Mouse (Mus musculus) G1E (cell line): Measurements from ENCODE around the gene Ascc1. TPM values are rescaled to one million over a fixed set of nuclear protein-coding genes. Genes with fewer than 3 reads are reported as not detected.

Experiments used
- ATAC-seq: 2 replicates; pipeline ENCODE4 v1.8.0; 2016; ENCODE audit warnings: mild to moderate bottlenecking; ENCODE audit not compliant: insufficient number of reproducible peaks, poor library complexity, low FRiP score, severe bottlenecking; ENCODE audit errors: extremely low read depth
- DNase-seq: peaks from one replicate; pipeline ENCODE4 v3.0.0; 2012; ENCODE audit warnings: low spot score
- H3K27me3 ChIP-seq: 2 replicates; pipeline ENCODE4 v1.6.1; 2012; ENCODE audit warnings: mild to moderate bottlenecking, low read length, inconsistent platforms; ENCODE audit not compliant: insufficient read depth
- H3K36me3 ChIP-seq: replicated peaks from 2 replicates; pipeline ENCODE3; 2012; ENCODE audit warnings: mild to moderate bottlenecking, inconsistent platforms
- H3K4me1 ChIP-seq: 2 replicates; pipeline ENCODE4 v1.6.1; 2012; ENCODE audit warnings: low read depth, low read length, inconsistent platforms, mixed read lengths; ENCODE audit not compliant: insufficient read depth
- H3K4me3 ChIP-seq: 2 replicates; pipeline ENCODE4 v1.5.1; 2012; ENCODE audit warnings: low read depth, mild to moderate bottlenecking, inconsistent platforms, low read length, moderate library complexity, mixed read lengths
- H3K9me3 ChIP-seq: replicated peaks from 2 replicates; pipeline ENCODE4 v1.6.1; 2012; ENCODE audit warnings: inconsistent platforms
- CTCF ChIP-seq: IDR thresholded peaks from 2 replicates; pipeline ENCODE4 v1.5.1; 2012; ENCODE audit warnings: low read depth, low read length, inconsistent platforms, mixed read lengths
- GATA1 ChIP-seq: IDR thresholded peaks from 2 replicates; pipeline ENCODE4 v1.6.1; 2012; ENCODE audit warnings: borderline replicate concordance, low read length, inconsistent platforms, mixed read lengths
- GATA2 ChIP-seq: IDR thresholded peaks from 2 replicates; pipeline ENCODE4 v1.6.1; 2012; ENCODE audit warnings: low read depth, low read length, inconsistent platforms, borderline replicate concordance
- POLR2AphosphoS5 ChIP-seq: IDR thresholded peaks from 2 replicates; pipeline ENCODE4 v1.6.1; 2012; ENCODE audit warnings: low read depth, low read length, inconsistent platforms; ENCODE audit not compliant: insufficient replicate concordance
- TAL1 ChIP-seq: conservative IDR thresholded peaks from 2 replicates; pipeline ENCODE4 v1.6.1; 2012; ENCODE audit warnings: low read depth, low read length, inconsistent platforms, mixed read lengths
- polyA plus RNA-seq: library from polyadenylated mRNA; stranded (reverse); fragments of >175 nt; gene quantifications from 2 replicates; pipeline ENCODE4 v1.2.3, GENCODE M21; 2012
- total RNA-seq, 2 experiments: library from RNA; stranded (forward) in 1 of 2; stranded (reverse) in 1 of 2; fragments of 200-1000 nt in 1 of 2; fragments of >200 nt in 1 of 2; fragmentation: Nextera tagmentation in 1 of 2; gene quantifications; 2 replicates each; pipeline ENCODE4 v1.2.3; 2014 to 2017

Ascc1 gene
- total and polyA plus RNA-seq, 3 experiments, result 19.3 to 22.6 (median 19.7) TPM

DNA sequence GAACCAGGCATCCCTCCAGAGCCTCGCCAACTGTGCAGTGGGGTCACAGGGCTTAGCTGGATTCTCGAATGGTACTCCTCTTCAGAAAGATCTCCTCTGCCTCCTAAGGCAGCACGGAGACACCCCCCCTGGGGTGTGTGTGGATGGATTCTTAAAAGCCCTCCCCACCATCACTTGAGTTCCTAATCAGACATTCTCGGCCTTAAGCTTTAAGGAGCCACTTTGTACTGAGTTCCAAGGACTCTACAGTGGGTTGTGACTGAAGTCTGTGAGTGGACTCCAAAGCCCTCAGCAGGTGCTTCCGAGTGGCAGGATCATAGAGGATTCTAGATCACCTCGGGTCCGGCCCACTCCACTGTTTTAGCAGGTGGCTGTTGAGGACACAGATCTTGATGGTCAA lies 115.9 kb downstream of the Ascc1 start:
- DNase-seq, result no peak
- ATAC-seq, result no peak
- Histone ChIP-seq H3K36me3 (no peaks in the 10 kb centered on the region), H3K4me3 (no peak overlapping the region), H3K27me3 (no peaks in the 10 kb centered on the region), H3K4me1 (no peaks in the 10 kb centered on the region), H3K9me3 (no peaks in the 10 kb centered on the region)
- TF ChIP-seq CTCF (no peak), TAL1 (no peak), POLR2AphosphoS5 (no peak), GATA2 (no peak), GATA1 (no peak)

DNA sequence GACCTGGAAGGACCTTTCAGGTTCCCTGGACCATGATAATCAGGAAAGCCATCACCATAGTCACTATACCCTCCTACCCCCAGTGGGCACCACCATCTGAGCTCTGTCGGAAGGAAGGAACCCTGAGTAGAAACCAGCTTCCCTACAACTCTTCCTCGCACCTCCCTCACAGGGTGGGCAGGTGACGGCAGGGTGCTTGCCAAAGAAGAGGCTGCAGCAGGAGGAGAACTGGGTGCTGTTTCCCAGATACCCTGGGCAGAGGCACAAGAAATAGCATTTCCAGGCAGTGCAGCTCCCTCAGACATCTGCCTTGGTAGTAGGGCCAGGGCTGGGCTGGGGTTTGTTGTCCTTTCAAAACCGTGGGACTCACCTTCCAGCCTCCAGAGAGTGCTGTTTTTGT lies 118.0 kb downstream of the Ascc1 start:
- ATAC-seq, result no peak
- DNase-seq, result no peak
- Histone ChIP-seq H3K36me3 (no peaks in the 10 kb centered on the region), H3K4me3 (no peak overlapping the region), H3K27me3 (no peaks in the 10 kb centered on the region), H3K4me1 (no peaks in the 10 kb centered on the region), H3K9me3 (no peaks in the 10 kb centered on the region)
- TF ChIP-seq GATA1 (no peak), GATA2 (no peak), TAL1 (no peak), POLR2AphosphoS5 (no peak), CTCF (no peak)

DNA sequence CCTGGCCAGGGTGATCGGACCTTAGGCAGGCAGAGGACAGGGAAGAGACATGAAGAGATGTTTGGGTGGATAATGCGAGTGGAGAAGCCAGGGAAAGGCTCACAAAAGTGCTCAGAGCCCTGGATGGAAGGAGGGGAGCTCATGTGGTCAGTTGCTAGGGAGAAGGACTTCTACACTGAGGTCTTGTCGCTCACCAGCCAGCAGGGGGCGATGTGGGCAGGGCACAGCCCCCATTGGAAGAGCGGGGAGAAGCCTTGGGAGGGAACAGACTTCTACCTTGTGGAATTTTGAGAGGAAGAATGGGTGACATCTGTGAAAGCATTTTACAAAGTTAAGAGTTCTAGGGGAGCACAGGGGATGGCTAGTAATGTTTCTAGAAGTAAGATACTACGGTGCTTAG lies 121.5 kb downstream of the Ascc1 start:
- no peaks in the 10 kb centered on the region for H3K36me3 ChIP-seq
- no peaks in the 10 kb centered on the region for H3K9me3 ChIP-seq
- H3K27me3 ChIP-seq, result peaks cover 6% of the 10 kb centered on the region; the same call in 1 of the 2 replicates
- DNase-seq (no peak), ATAC-seq (no peak)
- TF ChIP-seq GATA1 (no peak), GATA2 (no peak), CTCF (no peak), POLR2AphosphoS5 (no peak), TAL1 (no peak)
- no peak overlapping the region for H3K4me3 ChIP-seq
- no peaks in the 10 kb centered on the region for H3K4me1 ChIP-seq

DNA sequence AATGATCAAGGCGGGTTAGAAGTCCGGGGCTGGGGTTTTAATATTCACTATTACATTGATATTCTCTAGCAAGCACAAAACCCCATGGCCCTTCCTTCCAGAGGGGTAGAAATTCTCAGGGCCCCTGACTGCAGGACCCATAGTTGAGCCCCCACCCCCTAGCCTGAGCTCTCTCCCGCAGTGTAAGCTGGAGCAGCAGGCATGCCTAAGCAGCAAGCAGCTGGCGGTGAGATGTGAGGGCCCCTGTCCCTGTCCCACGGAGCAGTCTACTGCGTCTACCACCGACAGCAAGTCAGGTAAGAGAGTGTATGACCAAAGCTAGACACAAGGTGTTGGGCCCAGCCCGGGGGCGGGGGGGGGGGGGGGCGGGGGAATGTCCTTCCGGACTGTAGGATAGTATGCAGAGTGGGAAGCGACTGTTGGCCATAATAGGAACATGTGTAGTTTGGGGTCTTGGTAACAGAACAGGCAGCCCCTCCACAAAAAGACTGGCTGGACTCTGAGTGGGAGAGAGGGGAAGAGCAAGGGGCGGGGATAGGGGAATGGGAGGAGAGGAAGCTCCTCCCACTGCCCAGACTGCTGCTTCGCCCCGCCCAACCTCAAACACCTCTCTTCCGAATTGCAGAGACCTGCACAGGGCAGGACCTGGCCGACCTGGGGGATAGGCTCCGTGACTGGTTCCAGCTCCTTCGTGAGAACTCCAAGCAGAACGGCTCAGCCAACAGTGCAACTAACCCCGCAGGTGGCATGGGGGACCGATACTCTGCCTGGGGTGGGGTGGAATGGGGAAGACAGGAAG lies 123.1 kb downstream of the Ascc1 start:
- no peaks in the 10 kb centered on the region for H3K36me3 ChIP-seq
- H3K4me1 ChIP-seq, result no peaks in the 10 kb centered on the region
- no peak for DNase-seq
- no peak overlapping the region for H3K4me3 ChIP-seq
- no peak for ATAC-seq
- H3K9me3 ChIP-seq, result no peaks in the 10 kb centered on the region
- TF ChIP-seq GATA1 (no peak), POLR2AphosphoS5 (no peak), TAL1 (no peak), CTCF (no peak), GATA2 (no peak)
- peaks cover 6% of the 10 kb centered on the region; the same call in 1 of the 2 replicates for H3K27me3 ChIP-seq

DNA sequence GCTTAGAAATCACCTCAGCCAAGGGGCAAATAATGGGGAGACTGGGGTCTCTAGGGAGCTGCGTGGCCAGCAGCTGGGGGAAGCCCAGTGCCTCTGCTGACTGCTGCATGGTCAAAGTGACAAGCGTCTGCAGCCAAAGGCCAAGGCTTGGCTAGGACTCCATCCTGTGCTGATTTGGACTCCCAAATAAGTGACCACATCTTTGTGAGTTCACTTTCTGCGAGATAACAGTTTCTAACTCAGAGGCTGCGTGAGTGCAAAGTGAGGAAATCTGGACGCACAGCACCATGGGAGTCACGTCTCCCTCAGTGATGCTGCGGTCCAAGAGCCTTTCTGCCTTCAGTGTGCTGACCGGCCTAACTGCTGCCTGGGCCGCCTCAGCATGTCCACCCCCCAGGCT lies 125.7 kb downstream of the Ascc1 start:
- Histone ChIP-seq H3K27me3 (peaks cover 10% of the 10 kb centered on the region; the same call in 1 of the 2 replicates), H3K4me3 (no peak overlapping the region), H3K4me1 (no peaks in the 10 kb centered on the region), H3K36me3 (no peaks in the 10 kb centered on the region), H3K9me3 (no peaks in the 10 kb centered on the region)
- ATAC-seq (no peak), DNase-seq (no peak)
- no peak for TF ChIP-seq POLR2AphosphoS5
- no peak for TF ChIP-seq GATA2
- no peak for TF ChIP-seq TAL1

DNA sequence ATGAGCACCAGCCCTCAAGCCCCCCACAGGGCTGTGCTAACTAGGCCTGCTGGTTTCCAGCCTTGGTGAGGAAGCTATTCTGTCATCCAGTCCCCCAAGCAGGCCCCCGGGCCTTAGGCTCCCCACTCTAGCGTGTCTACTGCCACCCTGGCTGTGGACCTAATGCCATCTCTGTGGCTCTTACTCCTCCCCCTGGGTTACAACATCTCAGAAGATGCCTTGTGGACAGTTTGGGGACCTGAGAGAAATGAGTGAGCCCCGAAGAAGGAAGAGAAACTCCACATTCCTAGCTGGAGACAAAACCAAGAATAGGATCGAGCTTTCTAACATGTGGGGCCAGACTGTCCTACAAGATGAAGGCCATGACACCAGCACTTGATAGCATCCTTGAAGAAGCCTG lies 127.9 kb downstream of the Ascc1 start:
- H3K27me3 ChIP-seq, result peaks cover 10% of the 10 kb centered on the region; the same call in 1 of the 2 replicates
- DNase-seq, result no peak

More for the DNA sequence above, 127.9 kb downstream of the Ascc1 start:
- Histone ChIP-seq H3K4me1 (no peaks in the 10 kb centered on the region), H3K9me3 (no peaks in the 10 kb centered on the region), H3K36me3 (no peaks in the 10 kb centered on the region), H3K4me3 (no peak overlapping the region)
- ATAC-seq, result no peak
- TF ChIP-seq GATA1 (no peak), CTCF (no peak), POLR2AphosphoS5 (no peak), GATA2 (no peak), TAL1 (no peak)
